Mouse (Mus musculus): ENCODE measurements around the gene F13a1. TPM values are rescaled to one million over a fixed set of nuclear protein-coding genes. Genes with fewer than 3 reads are reported as not detected.

F13a1 gene
- total RNA-seq, 2 experiments from 2014 or later = 1.5 to 3.6 TPM

GRCm38 (mm10) chr13:36953676-36954075 lies 96.4 kb downstream of the F13a1 start:
- DNase-seq = no peak

GRCm38 (mm10) chr13:36941891-36942290 lies 108.2 kb downstream of the F13a1 start:
- DNase-seq = no peak

GRCm38 (mm10) chr13:36932066-36932465 lies 118.0 kb downstream of the F13a1 start:
- no peak for DNase-seq

- no peak for DNase-seq
Observed at GRCm38 (mm10) chr13:36919737-36920136, 130.3 kb downstream of the F13a1 start.

GRCm38 (mm10) chr13:36903885-36904284 lies 146.2 kb downstream of the F13a1 start:
- no peak for DNase-seq

- DNase-seq = no peak
Observed at GRCm38 (mm10) chr13:36903447-36903846, 146.6 kb downstream of the F13a1 start.

- DNase-seq = no peak
Observed at GRCm38 (mm10) chr13:36901603-36902002, 148.4 kb downstream of the F13a1 start.

GRCm38 (mm10) chr13:36901016-36901415 lies 149.0 kb downstream of the F13a1 start:
- DNase-seq = no peak

GRCm38 (mm10) chr13:36896061-36896460 lies 154.0 kb downstream of the F13a1 start:
- no peak for DNase-seq

- DNase-seq = no peak
Observed at GRCm38 (mm10) chr13:36893762-36894161, 156.3 kb downstream of the F13a1 start.

GRCm38 (mm10) chr13:36892216-36892615 lies 157.8 kb downstream of the F13a1 start:
- DNase-seq = no peak

GRCm38 (mm10) chr13:36885973-36886372 lies 164.1 kb downstream of the F13a1 start:
- DNase-seq = no peak

- DNase-seq = no peak
Observed at GRCm38 (mm10) chr13:36839111-36839510, 210.9 kb downstream of the F13a1 start.

Data from layer of hippocampus, postnatal 36 days (tissue).